Mouse (Mus musculus) B cell, adult 2 months (primary cell): ENCODE data around the gene Zc3h12c.

Experiments used
- DNase-seq, 2 experiments: peaks; one replicate each; pipeline ENCODE4 v3.0.0; 2022

Gene Zc3h12c

GRCm38 (mm10) chr9:52167863-52168685 lies at the start of gene Zc3h12c:
Zc3h12c (minus strand) TSS chr9:52168572.
- peak; percentile 53 to 71 for DNase-seq

- DNase-seq: no peak
Observed at GRCm38 (mm10) chr9:52217636-52218035, 49.3 kb upstream of the Zc3h12c start.

- DNase-seq: no peak
Observed at GRCm38 (mm10) chr9:52215291-52215690, 46.9 kb upstream of the Zc3h12c start.

- DNase-seq: no peak
Observed at GRCm38 (mm10) chr9:52212416-52212815, 44.0 kb upstream of the Zc3h12c start.

GRCm38 (mm10) chr9:52208510-52209030 lies 40.2 kb upstream of the Zc3h12c start:
- no peak for DNase-seq

- DNase-seq: no peak
Observed at GRCm38 (mm10) chr9:52203189-52203588, 34.8 kb upstream of the Zc3h12c start.

GRCm38 (mm10) chr9:52200271-52200670 lies 31.9 kb upstream of the Zc3h12c start:
- no peak for DNase-seq

- DNase-seq: no peak
Observed at GRCm38 (mm10) chr9:52195853-52196252, 27.5 kb upstream of the Zc3h12c start.

GRCm38 (mm10) chr9:52193851-52194250 lies 25.5 kb upstream of the Zc3h12c start:
- no peak for DNase-seq

GRCm38 (mm10) chr9:52190907-52191306 lies 22.5 kb upstream of the Zc3h12c start:
- DNase-seq: peak in 1 of 2 experiments; percentile 27

GRCm38 (mm10) chr9:52188106-52188505 lies 19.7 kb upstream of the Zc3h12c start:
- DNase-seq: no peak

- no peak for DNase-seq
Observed at GRCm38 (mm10) chr9:52186296-52186941, 18.0 kb upstream of the Zc3h12c start.

- DNase-seq: no peak
Observed at GRCm38 (mm10) chr9:52181419-52181818, 13.0 kb upstream of the Zc3h12c start.

GRCm38 (mm10) chr9:52180851-52181250 lies 12.5 kb upstream of the Zc3h12c start:
- DNase-seq: no peak

- no peak for DNase-seq
Observed at GRCm38 (mm10) chr9:52175257-52175859, 7.0 kb upstream of the Zc3h12c start.

- DNase-seq: no peak
Observed at GRCm38 (mm10) chr9:52174671-52175111, 6.3 kb upstream of the Zc3h12c start.

GRCm38 (mm10) chr9:52173937-52174336 lies 5.6 kb upstream of the Zc3h12c start:
- DNase-seq: no peak

- DNase-seq: no peak
Observed at GRCm38 (mm10) chr9:52172550-52172949, 4.2 kb upstream of the Zc3h12c start.

GRCm38 (mm10) chr9:52170671-52171070 lies 2.3 kb upstream of the Zc3h12c start:
- DNase-seq: no peak

- DNase-seq: no peak
Observed at GRCm38 (mm10) chr9:52170131-52170530, 1.8 kb upstream of the Zc3h12c start.

- DNase-seq: peak in 1 of 2 experiments; percentile 75
Observed at GRCm38 (mm10) chr9:52168686-52169270, 406 bp upstream of the Zc3h12c start.

GRCm38 (mm10) chr9:52167506-52167862 lies 888 bp downstream of the Zc3h12c start:
- no peak for DNase-seq

- no peak for DNase-seq
Observed at GRCm38 (mm10) chr9:52167084-52167483, 1.3 kb downstream of the Zc3h12c start.
